13 mouse cellular contexts compared by ENCODE assay signal in genomic region chr10:58890671-58891439, GRCm38 (mm10).
A peak's percentile ranks its signal among the peaks of the same experiment; 100 is the strongest.
DNase-seq lines count a peak whose midpoint lies in the region; ATAC-seq and TF ChIP-seq lines count a peak whose summit lies in the region.
"Had no signal": no experiment of that assay in that cellular context is flagged by ENCODE, and none has a peak within 500 bp of the region (broad histone marks: within the 10 kb centered on the region; RNA-seq: fewer than 3 reads in every experiment).

No protein-coding gene starts in this region.

- no peak overlapping the region for H3K4me3 ChIP-seq in forebrain, embryonic 14.5 days (ENCODE audit: low read depth, low read length)
- no peak overlapping the region for H3K4me3 ChIP-seq in midbrain, embryonic 16.5 days (ENCODE audit: low read depth, low read length)
- H3K4me3 ChIP-seq: heart, adult 2 months; liver, embryonic 13.5 days had no signal

- H3K9me3 ChIP-seq in forebrain, embryonic 14.5 days (replicated peaks; ENCODE audit: control insufficient read depth, low read length) = no peaks in the 10 kb centered on the region
- H3K9me3 ChIP-seq in midbrain, embryonic 16.5 days (replicated peaks; ENCODE audit: control insufficient read depth, low read length, poor library complexity, severe bottlenecking) = no peaks in the 10 kb centered on the region
- H3K9me3 ChIP-seq: liver, embryonic 13.5 days had no signal

- peak; percentile 73 for ATAC-seq in forebrain, embryonic 14.5 days
- peak; percentile 74 for ATAC-seq in midbrain, embryonic 16.5 days

- H3K9ac ChIP-seq in forebrain, embryonic 14.5 days (ENCODE audit: low read length) = peak overlapping the region; percentile 21; the same call in 1 of the 2 replicates
- H3K9ac ChIP-seq in midbrain, embryonic 16.5 days (ENCODE audit: low read depth, low read length) = no peak overlapping the region
- H3K9ac ChIP-seq: liver, embryonic 13.5 days had no signal

- no peak overlapping the region for H3K27ac ChIP-seq in forebrain, embryonic 14.5 days (ENCODE audit: low read depth, low read length)
- H3K27ac ChIP-seq in midbrain, embryonic 16.5 days (ENCODE audit: low read length) = no peak overlapping the region
- H3K27ac ChIP-seq: heart, adult 2 months; liver, embryonic 13.5 days had no signal

- H3K4me1 ChIP-seq in forebrain, embryonic 14.5 days (ENCODE audit: control insufficient read depth, insufficient read depth, low read length) = peaks cover 12% of the 10 kb centered on the region; the same call in 1 of the 2 replicates
- peaks cover 11% of the 10 kb centered on the region for H3K4me1 ChIP-seq in midbrain, embryonic 16.5 days (ENCODE audit: control insufficient read depth, insufficient read depth, low read length)
- H3K4me1 ChIP-seq: liver, embryonic 13.5 days had no signal

- peak; percentile 3 for DNase-seq in gastrocnemius, adult 18-20 months (ENCODE audit: low spot score)
- DNase-seq in gastrocnemius, postnatal 4 days (ENCODE audit: low spot score in 2 of 2) = no peak
- DNase-seq in brain, embryonic 14.5 days (ENCODE audit: low read depth) = peak; percentile 67
- peak; percentile 55 for DNase-seq in forebrain, embryonic 14.5 days (ENCODE audit: low spot score)
- no peak for DNase-seq in right cerebral cortex, adult 18-20 months
- DNase-seq in B cell, adult 2 months = no peak
- DNase-seq in layer of hippocampus, postnatal 10 days (ENCODE audit: low spot score in 2 of 2) = no peak
- DNase-seq: adrenal gland, adult 2 months; cerebellum, postnatal 10 days; heart, adult 2 months; liver, embryonic 13.5 days; thymus, postnatal 25 days had no signal

- WGBS in forebrain, embryonic 14.5 days = 10% methylated on average over 16 of the region's 16 CpGs
- WGBS in midbrain, embryonic 16.5 days = 21% methylated on average over 16 of the region's 16 CpGs

- H3K4me2 ChIP-seq in forebrain, embryonic 14.5 days (ENCODE audit: low read length) = 0 out of 2 replicates have a peak overlapping the region, but pooled peaks have one; percentile 7
- H3K4me2 ChIP-seq in midbrain, embryonic 16.5 days (ENCODE audit: low read length) = peak overlapping the region; percentile 12; the same call in 1 of the 2 replicates
- H3K4me2 ChIP-seq: liver, embryonic 13.5 days had no signal

- TF ChIP-seq CTCF in brain, embryonic 14.5 days (IDR thresholded peaks at IDR 0.05; ENCODE audit: borderline replicate concordance, extremely low read depth, insufficient read depth, insufficient read length) = no peak

- H3K27me3 ChIP-seq in forebrain, embryonic 14.5 days (replicated peaks; ENCODE audit: control insufficient read depth, insufficient read depth, low read length) = no peaks in the 10 kb centered on the region
- H3K27me3 ChIP-seq in midbrain, embryonic 16.5 days (ENCODE audit: control insufficient read depth, insufficient read depth, low read depth, low read length) = no peaks in the 10 kb centered on the region
- H3K27me3 ChIP-seq: liver, embryonic 13.5 days had no signal

- H3K36me3 ChIP-seq in forebrain, embryonic 14.5 days (ENCODE audit: control insufficient read depth, insufficient read depth, low read length) = no peaks in the 10 kb centered on the region
- H3K36me3 ChIP-seq in midbrain, embryonic 16.5 days (ENCODE audit: control insufficient read depth, insufficient read depth, low read length) = no peaks in the 10 kb centered on the region
- H3K36me3 ChIP-seq: liver, embryonic 13.5 days had no signal

- no peak for TF ChIP-seq POLR2A in brain, embryonic 14.5 days (IDR thresholded peaks at IDR 0.05; ENCODE audit: borderline replicate concordance, extremely low read depth, insufficient read depth, insufficient read length, poor library complexity, severe bottlenecking)

Comparison
In these comparisons a context has a peak if more than half of its experiments do, and no peak if none do; other contexts are left out.
1. DNase-seq: peak in gastrocnemius, adult 18-20 months (single experiment), brain, embryonic 14.5 days (single experiment) and forebrain, embryonic 14.5 days (single experiment); none in gastrocnemius, postnatal 4 days (0 of 2), right cerebral cortex, adult 18-20 months (single experiment), B cell, adult 2 months (0 of 2) and layer of hippocampus, postnatal 10 days (0 of 2).